Mouse (Mus musculus) erythroblast, embryonic 14.5 days (primary cell): Measurements from ENCODE around the gene Asz1.

ENCODE experiments used
- GATA1 ChIP-seq: IDR thresholded peaks from 2 replicates; pipeline ENCODE4 v1.6.1; 2012; ENCODE audit warnings: low read length, inconsistent platforms, mixed read lengths
- TAL1 ChIP-seq: IDR thresholded peaks from 3 replicates; pipeline ENCODE4 v1.6.1; 2012; ENCODE audit warnings: low read length, inconsistent platforms, mixed read lengths

- TF ChIP-seq TAL1: no peak
- no peak for TF ChIP-seq GATA1
Measured at GRCm38 (mm10) chr6:18029746-18030656, 78.9 kb downstream of the Asz1 start, which contains the start of gene Wnt2.
